Mouse (Mus musculus) lung, adult 18-20 months (tissue): Measurements from ENCODE around the gene Large2.

ENCODE experiments used
- DNase-seq, 2 experiments: peaks; one replicate each; pipeline ENCODE4 v3.0.0; 2022; ENCODE audit warnings: mixed read lengths in 2 of 2

Gene Large2

DNA sequence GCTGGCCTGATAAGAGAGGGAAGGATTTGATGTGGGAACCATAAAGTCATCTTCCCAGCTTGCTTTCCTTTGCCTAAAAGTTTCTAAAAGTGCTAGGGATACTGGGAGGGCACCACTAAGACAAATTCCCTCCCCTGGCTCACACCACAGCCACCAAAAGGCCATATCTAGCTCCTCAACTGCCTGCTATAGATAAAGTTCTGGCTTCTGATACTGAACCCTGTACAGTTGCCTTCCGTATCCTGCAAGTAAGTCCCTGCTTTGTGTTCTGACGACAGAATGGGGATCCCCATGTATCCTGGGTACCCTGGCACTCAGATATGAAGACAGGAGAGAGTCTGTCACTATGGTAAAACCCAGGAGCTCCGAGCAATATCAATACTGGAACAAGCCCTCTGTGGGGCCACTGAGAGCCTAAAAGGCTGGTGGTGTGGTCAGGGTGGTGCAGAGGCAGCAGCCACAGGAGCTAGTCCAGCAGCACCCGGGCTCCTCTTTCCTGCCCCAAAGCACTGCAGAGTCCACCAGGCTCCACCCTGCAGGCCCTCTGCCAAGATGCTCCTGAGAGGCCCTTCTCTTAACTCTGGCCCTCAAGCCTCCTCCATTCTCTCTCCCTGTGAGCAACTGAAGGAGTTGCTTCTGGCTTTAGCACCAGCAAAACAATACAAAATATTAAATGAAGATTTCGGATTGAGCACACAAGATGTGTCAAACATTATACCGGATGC is 15.7 kb upstream of the Large2 start:
- peak; percentile 70 to 77 for DNase-seq

DNA sequence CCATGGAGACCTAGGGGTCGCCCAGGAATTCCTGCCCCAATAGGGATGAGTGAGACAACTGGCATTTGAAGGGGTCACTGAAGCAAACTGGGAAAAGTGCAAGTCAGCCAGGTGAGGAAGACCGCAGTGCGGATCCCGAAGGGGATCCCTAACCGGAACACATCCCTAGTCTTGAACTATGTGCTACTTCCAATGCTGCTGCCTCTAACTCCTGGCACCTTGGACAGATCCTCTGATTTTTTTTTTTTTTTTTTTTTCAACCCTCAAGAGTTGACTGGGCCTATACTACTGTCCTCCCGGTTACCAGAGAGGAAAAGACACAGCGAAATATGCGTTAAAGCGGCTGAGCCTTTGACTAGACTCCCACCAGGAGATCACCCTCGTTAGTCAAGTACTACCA is 15.0 kb upstream of the Large2 start:
- no peak for DNase-seq

DNA sequence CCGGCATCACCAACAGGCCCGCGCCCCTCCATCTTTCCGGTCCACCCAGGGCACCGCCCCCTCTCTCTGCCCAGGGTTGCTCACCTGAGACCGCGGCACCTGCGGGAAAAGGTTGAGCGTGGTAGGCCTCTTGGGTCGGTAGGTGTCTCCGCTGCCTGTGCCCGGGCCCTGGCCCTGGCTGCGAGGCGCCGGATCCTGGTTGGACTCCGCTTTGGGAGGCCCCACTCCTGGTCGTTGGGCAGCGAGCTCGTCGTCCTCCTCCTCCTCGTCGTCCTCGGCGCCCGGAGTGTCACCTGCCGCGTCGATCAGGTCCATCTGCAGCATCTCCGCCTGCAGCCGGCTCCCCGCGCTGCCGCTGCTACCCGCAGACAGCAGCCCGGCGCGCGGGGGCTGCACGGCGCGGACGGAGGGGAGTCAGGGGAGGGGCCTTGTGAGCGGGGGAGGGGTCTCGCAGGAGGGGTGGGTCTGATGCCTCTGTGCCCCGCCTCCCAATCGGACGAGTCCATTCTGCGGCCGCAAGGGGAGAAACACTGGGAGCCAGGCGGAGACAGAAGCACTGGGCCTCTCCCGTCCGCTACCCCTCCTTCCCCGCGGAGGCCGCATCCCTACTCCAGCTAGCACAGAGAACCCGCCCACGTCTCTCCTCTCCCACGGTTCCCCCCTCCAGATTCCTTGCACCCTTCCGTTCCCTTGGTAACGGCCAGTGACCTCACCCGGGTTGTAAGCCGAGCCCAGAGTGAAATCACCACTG is 14.4 kb upstream of the Large2 start:
- DNase-seq, result peak; percentile 83 to 88

DNA sequence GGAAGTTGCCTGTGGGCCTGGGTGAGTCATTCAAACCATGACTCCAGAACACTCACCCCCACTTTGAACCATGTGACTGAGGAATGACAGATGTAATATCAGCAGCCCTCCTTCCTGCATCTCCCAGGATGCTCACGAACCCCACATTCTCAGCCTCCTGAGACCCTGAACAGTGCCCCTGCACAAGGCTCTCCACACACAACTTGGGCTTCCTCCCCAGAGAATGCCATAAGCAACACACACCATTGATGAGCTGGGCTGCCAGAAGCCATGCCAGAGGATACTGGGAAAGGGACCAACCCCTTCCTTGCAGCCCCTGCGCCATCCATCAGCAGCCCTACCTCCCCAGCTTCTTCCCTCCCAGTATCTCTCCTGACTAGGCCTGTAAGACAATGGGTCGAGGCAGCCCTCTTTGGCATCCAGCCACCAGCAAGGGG is 13.4 kb upstream of the Large2 start:
- DNase-seq, result no peak

DNA sequence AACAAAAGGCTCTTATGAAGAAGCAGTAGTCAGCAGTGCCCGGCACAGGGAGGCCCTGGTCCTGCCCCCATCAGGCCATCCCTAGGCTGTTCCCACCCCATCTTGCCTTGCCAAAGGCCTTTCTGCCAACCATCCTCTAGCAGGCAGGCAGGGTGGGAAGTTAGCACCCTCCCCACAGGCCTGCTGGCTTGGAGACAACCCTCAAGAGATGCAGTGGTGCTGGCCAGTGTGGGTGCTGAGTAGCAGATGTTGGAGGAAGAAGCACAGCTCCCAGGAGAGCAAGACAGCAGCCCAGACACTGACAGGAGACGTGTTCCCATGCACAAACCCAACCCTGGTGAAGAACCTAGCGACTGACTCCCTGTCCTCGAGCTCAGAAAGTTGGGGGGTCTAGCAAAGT is 13.0 kb upstream of the Large2 start:
- DNase-seq, result no peak

DNA sequence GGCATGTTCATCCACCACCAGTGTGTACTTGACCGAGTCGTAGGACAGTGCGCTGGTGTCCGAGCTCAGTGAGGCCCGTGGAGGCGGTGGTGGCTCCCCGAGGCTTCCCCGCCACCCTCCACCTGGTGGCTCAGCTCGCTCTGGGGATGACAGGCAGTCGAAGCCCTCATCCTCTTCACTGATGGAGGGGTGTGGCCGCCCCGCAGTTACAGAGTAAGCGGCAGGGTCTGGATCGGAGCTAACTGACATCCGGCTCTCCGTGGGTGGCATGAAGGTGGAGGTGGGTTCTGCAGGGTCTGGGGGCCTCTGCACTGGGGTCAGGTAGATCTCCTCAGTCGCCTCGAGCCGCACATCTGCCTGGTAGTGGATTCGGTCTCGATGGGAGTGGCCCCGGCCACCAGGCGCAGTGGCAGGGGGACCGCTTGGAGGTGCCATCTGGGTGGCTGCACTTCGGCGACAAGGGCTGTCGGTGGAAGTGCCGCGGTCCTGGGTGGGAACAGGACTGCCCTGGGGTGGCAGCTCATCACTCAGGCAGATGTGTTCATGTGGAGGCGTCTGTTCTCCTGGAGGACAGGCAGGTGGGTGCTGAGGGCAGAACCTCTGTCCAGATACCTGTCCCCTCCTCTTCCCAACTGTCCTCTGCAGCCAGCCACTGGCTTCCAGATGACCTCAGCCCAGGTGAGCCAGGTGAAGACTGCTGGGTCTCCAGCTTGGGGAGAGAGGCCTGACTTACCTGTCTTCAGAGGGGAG is 12.3 kb upstream of the Large2 start:
- DNase-seq, result no peak

DNA sequence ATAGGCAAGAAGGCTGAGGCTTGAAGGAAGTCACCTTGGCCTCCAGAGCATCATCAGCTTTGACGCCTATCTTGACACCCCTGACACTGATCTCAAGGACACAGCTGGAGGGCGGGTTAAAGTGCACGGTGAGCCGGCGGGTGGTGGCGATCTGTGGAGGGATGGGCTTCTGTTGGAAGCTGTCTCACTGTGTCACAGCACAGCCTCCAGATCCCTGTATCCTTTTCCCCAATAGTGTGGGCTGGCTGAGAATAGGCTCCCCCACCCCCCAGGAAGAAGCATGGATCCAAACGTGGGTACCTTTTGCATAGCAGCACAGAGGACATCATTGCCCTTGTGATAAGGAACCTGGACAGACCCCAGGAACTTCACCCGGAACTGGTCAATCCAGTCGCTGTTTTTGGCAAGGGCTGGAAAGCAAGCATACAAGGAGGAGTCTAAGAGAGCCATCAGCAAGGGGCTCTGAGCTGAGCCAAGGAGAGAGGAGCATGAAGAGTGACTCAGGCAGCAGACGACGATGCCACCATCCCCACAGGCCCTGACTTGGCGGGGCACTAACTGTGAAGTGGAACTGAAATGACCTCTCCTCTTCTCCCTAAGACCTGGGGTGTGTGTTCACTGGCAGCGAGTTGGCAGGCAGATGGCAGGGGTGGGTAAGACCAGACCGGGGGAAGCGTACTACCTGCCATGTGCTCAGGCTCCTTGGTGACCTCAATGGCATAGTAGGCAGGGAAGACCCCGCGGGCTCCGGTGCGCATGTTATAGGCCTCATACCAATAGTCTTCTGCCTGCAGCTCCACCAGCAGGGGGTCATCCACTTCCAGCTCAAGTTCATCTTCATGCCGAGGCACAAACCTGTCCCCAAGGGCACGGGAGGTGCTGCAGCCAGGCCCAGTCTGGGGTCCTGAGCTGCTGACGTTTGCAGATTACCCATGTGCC is 10.7 kb upstream of the Large2 start:
- DNase-seq, result no peak

DNA sequence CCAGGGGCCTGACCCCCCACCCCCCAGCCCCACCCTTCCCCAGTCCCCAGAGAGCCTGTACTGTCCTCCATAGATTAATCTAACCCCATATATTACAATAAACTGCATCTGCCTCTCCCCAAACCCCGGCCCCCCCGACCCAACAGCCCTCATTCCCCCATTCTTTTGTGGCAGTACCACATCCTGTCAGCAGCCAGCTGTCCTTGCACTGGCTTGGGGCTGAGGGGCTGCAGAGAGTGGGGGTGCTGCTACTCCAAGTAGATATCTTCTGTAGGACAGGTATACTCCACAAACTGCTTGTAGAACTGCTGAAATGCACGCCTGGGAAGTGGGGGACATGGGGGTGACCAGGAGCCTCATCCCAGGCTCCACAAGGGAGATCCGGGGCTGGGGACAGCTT is 9.4 kb upstream of the Large2 start:
- no peak for DNase-seq

DNA sequence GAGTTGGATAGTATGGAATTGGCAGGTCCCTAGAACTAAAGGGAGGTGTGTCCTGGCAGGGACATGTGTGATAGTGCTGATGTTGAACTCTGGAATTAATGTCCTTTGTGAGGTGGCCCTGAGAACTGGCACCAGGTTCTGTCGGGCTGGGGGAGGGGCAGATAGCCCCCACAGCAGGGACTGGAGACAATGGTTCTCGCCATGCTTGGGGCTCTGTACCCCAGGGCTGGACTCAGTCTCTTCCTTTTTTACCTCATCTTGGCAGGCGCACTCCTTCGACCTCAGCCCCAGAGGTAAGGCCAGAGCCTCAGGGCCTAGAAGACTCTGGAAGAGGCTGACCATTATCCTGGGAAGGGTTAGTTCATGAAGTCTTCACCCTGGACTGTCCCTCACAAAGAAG is 8.1 kb upstream of the Large2 start:
- DNase-seq, result no peak

DNA sequence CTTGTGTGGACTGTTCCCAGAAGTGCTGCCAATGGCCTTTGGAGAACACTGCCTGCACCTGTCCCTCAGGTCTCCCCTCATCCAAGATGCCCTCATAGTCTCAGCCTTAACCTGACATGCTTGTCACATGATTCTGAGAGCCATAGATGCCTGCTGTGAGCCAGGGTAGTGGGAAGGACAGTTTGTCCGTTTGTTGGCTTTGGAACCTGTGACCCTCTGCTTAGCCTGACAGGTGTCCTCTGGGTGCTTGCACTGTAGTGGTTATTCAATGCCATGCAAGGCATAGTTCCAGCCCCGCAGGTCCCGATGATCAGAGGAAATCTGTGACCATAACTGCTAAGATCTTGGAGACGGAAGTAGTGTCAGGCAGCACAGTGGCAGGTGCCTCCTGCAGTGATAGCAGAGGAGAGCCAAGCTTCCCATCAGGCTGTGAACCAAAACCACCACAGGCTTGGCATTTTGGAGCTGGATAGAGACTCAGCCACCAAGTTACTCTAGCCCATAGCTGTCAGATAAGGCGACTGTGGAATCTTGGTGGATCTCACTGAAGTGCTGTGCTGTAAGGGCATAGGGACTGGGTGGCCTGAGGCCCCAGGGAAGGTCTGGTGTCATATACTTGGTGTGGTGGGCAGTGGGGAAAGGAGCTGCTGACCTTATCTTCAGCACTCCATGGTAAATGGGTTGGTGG is 7.4 kb upstream of the Large2 start, which contains the start of gene 1700029I15Rik:
1700029I15Rik (plus strand) TSS at position 638 of the 688 bp plus-strand sequence.
- no peak for DNase-seq

DNA sequence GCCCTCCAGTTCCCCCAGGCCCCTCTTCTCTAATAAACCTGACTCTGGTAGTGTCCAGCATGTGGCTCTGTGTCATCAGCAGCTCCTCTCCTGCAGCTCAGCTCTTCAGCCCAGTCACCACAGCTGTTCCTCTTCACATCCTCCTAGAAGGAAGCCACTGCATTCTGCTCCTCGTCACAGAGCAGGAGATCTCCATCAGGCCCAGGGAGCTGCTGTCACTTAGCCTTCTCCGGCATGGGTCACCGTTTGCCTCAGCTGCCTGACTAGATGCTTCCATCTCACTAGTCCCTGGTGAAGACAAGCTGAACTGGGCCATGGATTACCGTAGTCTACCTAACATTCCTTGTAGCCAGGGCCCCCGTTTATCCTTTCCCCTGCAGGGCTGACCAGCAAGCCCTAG is 6.5 kb upstream of the Large2 start:
- no peak for DNase-seq

DNA sequence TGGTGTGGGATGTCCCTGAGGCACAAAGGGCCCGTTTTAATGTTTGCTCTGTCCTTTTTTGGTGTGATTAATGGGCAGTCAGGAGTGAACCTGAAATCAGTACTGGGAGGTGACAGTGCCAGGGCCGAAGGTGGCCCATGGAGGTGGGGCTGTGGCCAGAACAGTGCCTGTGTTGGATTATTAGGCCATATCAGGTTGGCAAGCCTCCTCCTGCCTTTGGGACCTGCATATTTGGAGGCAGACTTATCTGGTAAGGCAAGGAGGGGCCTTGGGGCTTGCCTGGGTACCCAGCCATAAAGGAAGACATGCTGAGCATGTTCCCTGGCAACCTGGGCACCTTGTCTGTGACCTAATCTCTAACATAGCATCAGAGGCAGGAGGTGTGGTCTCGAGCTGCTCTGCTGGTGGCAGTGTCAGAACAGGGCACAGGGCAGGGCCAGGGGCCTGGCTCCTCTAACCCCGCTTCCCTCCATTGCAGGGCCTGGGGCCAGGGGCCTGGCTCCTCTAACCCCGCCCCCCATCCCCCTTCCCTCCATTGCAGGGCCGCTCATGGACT is 5.9 kb upstream of the Large2 start:
- no peak for DNase-seq

DNA sequence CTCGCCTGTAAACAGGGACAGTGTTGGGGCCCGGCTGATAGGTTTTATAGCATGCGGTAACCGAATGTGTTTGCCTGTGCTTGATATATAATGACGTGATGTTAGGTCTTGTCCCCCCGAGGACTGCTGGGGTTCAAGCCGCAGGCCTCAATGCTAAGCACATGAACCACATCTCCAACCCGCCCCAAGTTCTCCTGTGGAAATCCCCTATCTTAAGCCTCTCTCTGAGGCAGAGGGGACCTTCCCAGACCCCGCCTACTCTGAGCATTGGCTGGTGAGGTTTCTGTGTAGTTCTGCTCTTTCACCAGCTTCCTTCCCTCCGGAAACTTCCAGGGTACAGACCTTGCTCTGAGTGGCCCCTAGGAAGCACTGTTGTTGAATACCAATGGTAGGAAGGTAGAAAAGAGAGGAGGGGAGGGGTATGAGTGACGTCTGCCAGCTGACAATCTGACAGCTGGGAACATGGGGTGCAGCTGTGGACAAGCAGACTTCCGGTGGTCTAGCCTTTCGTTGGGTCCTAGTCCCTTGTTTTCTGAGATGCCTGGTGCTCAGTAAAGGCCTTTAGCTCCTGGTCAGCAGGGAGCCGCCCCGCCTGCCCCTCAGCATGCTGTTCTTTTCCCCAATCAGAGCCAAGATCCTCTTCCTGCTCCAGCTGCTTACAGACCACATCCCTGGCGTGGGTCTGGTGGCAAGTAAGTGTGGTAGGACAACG is 5.3 kb upstream of the Large2 start:
- DNase-seq, result no peak

DNA sequence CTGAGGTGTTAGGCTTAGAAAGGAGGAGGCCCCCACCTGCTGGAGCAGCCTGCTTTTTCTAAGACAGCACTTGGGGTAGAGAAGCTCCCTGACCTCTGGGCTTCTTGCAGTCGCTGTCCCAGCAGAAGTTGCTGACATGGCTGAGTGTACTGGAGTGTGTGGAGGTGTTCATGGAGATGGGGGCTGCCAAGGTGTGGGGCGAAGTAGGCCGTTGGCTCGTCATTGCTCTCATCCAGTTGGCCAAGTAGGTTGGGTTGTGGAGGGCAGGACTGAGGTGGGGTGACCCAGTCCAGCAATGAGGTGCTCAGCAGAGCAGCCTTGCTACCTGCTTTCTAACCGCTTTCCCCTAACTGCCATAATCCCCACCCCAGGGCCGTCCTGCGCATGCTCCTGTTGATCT is 2.7 kb upstream of the Large2 start:
- no peak for DNase-seq

DNA sequence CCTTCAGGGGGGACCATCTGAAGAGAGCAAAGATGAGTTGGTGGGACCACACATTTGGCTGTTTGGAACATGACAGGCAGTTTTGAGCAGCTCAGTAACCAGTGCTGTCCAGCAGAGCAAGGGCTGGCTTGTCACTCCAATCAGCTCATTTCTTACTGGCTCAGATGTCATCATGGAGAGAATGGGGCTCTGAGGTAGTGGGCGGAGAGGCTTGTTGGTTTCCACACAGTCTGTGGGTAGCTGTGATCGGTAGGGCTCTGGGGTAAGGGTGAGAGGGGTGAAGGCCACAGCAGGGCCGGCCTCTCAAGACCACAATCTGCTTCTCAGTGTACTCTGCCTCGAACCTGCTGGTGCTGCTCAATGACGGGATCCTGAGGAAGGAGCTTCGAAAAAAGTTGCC is 1.6 kb upstream of the Large2 start:
- DNase-seq, result no peak

DNA sequence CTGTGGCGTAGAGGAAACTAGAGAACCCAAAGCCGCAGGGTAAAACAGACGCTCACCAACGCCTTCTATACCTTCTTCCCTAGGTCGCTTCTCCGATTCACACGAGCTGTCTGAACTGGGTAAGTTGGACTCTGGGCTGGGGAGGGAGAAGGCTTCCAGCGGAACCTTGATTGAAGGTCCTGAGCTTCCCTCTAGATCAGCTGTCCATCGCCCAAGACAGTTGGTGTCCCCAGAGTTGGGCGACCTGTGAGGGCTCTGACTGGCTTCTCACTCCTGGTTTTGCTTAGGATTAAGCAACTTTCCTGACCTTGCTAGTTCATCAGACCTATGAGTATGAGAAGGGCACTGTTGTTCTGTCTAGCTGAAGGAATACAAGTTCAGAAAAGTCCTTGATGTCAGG is 1.1 kb upstream of the Large2 start:
- no peak for DNase-seq

DNA sequence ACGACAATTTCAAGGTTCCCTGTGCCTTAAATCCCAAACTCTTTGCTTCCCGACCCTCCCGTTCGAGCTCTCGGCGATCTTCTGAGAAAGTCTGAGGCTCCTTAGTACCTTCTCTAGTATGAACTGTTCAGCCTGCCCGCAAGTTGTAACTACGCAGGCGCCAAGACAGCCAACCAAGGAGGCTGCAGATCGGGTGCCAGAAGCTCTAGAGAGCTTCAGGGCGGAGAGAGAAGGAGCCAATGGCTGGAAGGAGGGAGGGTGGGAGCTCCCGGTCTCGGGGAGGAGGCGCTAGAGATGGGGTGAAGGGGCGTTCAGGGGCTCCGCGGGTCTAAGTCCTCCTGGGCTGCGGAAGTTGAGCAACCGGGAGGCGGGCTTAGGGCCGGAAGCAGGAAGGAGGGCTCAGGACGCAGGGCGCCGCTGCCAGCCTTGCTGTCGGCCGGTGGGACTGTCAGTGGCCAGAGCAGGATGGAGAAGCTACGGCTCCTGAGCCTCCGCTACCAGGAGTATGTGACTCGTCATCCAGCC is 492 bp upstream of the Large2 start:
- peak; percentile 99 for DNase-seq

DNA sequence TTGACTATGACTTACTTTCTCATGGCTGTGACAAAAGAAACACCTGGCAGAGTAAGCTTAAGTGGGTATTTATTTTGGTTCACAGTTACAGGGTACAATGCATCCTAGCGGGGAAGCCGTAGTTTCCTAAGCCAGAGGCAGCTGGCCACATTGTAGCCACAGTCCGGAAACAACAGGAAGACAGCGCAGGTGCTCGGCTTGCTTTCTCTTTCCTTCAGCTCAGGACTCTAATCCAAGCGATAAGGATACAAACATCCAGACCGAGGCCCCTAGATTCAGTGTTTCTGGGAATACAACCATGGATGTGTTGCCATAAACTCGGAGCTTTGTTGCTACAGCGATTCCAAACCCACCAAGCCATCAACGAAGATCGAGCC is 1.2 kb downstream of the Large2 start:
- DNase-seq, result no peak

DNA sequence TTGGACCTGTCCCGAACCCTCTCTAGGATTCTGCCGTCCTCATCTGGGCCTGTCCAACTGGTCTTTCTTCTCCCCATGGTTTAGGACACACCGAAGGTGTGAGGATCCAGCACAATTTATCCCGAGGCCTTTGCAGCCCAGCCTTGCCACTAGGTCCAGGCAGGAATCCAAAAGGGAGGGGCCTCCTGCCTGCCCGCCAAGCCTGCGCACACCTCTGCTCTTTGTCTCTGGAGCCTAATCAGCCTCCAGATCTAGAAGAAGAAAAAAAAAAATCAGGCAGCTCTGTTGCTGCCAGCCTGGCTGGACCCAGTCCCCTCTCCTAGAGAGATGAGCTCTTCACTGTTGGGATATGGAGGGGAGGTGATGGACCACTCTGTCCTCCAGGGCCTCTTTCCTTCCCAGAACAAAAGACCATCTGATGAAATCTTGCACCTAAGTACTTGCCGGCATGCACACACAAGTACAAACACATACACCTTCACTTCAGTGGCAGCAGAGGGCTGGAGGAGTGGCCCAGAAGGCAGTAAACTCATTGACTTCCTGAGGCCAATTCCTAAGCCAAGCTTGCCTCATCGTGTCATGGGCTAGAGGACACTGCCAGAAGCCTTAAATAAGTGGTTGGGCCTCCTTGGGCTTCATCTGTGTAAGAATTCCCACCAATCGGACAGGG is 1.8 kb downstream of the Large2 start:
- DNase-seq, result peak; percentile 79 to 84
